Mouse (Mus musculus) kidney, adult 18-20 months (tissue): ENCODE data around the gene Gm20388.
"Not testable (repeated sequence)": the region's sequence is repeated elsewhere in the genome, so short reads cannot be mapped to it uniquely, and the experiment has no call there.

Experiments used
- DNase-seq: peaks from one replicate; pipeline ENCODE4 v3.0.0; 2021

The Gm20388 gene

DNA sequence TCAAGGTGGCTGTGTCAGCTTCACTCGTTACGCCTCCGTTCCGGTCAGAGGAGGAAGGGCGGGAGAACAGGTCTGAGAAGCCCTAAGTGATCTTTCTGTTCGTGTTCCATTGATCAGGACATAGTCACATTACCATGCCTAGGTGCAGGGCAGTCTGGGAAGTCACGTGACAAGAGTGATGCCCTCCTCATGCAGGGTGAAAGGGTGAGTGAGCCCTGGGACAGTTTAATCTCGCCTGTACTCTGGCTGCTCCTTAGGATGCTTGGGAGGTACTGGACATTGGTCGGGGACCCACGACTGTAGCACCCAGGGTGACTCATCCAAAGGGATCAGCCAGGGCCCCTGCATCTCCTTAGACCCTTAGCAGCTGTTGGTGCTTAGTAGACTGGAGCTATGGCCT, 3535.3 kb downstream of the Gm20388 start:
- peak; percentile 18 for DNase-seq

DNA sequence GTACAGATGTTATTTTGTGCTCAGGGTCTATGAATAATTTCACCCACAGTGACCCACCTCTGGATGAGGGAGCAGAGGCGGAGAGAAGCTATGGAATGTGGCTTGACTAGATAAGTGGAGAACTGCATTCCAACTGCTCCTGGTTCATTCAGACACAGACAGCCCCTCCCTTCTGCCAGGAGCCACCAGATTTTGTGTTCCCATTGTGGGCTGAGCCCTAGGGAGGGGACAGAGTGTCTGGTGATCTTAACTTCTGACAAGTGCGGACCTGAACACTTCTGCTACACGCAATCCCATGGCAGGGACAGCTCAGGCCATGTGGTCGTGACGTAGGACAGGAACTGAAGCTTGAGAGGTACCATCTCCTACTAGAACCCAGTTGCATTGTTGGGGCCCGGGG, 3536.2 kb downstream of the Gm20388 start:
- no peak for DNase-seq

DNA sequence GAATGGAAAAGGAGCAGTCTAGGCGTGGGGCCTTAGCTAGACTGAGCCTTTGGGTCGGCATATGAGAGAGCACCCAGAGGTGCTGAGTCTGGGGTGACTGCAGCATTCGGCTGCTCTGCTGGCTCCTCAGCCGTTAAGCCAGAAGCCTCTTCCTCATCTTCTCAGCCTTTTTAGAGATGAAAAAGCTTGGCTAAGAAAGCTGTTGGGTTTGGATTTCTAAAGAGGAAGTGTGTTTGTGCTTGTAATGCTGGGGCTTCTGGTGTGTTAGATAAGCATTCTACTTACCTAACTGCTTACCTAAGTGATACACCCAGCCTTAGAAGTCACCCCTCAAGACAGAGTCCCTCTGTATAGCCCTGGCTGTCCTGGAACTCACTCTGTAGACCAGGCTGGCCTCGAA, 3540.1 kb downstream of the Gm20388 start:
- DNase-seq: no peak

DNA sequence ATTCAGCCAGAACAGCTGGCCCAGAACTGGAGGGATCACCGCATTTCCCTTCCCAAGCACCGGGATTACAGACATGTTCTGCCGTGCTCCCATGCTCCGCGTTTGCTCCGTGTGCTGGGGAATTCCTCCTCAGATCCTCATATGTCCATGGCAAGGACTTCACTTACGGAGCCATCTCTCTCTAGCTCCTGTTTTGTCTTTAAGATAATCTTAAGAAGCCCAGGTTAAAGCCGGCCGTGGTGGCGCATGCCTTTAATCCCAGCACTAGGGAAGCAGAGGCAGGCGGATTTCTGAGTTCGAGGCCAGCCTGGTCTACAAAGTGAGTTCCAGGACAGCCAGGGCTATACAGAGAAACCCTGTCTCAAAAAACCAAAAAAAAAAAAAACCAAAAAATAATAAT, 3541.1 kb downstream of the Gm20388 start:
- DNase-seq: not testable (repeated sequence)

DNA sequence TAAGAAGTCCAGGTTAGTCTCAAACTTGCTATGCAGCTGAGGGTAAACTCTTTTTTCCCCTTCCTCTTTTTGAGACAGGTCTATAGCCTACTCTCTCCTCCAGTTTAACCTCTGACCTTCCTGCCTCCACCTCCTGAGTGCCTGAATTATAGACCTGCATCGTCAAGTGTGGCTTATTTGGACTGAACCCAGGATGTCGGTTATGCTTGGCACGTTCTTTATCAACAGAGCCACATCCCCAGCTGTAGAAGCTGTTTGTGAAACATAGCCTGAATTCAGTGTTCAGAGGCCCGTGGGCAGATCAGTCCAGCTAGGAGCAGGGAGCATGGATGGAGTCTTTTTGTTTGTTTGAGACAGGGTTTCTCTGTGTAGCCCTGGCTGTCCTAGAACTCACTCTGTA, 3541.5 kb downstream of the Gm20388 start:
- no peak for DNase-seq

DNA sequence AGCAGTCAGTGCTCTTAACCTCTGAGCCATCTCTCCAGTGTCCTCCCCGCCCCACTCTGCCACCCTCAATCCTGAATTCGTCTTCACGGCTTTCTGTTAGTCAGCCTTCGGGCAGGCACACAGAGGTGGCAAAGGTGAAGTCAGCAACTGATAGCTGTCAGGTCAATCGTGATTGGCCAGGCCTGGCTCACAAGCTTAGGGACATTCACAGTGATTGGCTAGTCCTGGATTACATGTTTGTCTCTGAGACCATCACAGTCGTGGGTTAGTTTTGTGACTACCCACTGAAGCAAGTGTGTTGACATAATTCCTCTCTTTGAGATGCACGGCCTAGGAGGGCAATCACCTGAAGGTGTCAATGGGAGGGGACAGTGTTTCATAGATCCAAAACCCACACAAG, 3542.7 kb downstream of the Gm20388 start:
- DNase-seq: no peak

DNA sequence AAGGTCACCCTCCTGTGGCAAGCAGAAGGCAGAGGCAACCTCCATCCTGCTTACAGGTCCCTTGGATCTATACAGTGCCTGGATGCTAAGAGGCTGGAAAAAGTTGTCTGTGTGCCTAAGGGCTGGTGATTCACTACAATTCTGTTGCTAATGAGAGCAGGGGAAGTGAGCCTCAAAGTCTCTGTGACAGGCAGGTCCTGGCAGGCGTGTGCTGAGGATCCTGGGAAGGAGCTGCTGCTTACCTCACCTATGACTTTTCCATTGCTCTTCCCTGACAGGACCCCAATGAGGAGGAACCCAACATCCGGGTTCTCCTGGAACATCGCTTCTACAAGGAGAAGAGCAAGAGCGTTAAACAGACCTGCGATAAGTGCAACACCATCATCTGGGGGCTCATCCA, 3543.3 kb downstream of the Gm20388 start:
- no peak for DNase-seq

DNA sequence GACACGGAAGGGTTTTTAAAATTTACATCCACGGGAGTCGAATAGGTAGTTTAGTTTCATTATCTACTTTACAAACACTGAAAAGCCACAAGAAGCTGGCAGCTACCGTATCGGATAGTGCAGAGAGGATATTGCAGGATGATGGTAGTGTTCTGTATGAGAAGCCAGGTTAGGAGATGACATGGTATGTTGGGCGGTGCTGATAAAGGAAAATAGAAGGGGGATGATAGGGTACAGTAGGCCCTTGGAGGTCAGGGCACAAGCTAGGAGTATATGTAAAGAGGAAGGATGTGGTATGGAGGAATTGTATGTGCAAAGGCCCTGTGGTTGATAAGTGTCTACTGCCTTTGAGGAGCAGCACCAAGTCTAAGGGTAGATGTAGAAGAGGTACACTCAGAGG, 3543.9 kb downstream of the Gm20388 start:
- DNase-seq: no peak

DNA sequence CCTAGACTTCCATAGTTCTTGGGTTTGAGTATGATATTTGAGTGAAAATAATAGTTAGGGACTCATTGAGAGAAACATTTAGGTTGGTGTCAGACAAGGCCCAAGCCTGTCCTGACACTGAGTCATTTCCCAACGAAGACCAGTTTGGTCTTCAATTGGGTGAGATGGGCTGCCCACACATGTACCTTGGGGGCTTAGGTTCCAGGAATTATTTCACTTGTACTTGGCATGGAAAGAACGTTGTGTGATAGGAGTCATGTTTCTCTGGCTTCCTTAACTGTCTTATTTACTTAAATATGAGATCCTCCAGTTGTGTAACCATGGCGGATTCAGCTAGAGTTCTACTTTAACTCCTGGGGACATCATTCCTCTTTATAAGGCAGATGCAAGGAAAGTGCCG, 3553.0 kb downstream of the Gm20388 start:
- no peak for DNase-seq

DNA sequence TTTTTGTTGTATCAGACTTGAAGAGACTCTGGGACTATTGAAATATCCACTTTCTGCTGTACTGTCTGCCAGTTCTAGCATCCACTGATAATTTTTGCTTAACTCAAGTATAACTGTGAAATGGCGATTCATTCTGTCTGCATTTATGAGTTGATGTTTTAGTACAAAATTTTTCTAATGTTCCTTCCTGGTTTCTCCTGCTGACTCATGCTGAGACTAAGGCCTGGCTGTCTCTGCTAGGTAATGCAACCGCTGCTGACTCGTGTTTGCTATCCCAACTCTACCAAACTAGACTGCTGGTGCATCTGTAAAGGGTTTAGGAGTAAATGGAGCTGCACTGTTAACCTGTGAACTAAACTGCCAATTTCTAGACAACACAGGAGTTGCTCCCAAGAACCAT, 3556.8 kb downstream of the Gm20388 start:
- no peak for DNase-seq

DNA sequence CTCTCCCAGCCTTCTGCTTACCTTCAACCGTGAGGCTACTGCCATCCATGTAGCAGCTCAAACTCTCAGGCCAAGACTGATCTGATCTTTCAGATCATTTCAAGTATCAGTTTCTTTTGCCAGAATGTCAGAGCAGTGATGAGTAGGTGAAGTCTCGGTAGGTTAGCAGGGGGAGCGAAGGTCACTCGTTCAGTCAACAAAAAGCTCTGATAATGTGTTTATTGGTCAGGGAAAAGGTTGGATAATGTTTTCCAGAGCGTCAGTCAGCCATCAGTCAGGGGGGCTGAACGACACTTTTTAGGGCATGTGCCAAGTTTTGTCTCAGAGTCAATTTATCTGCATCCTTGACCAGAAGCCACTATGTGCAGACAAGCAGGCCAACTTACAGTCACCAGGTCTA, 3562.3 kb downstream of the Gm20388 start:
- not testable (repeated sequence) for DNase-seq

DNA sequence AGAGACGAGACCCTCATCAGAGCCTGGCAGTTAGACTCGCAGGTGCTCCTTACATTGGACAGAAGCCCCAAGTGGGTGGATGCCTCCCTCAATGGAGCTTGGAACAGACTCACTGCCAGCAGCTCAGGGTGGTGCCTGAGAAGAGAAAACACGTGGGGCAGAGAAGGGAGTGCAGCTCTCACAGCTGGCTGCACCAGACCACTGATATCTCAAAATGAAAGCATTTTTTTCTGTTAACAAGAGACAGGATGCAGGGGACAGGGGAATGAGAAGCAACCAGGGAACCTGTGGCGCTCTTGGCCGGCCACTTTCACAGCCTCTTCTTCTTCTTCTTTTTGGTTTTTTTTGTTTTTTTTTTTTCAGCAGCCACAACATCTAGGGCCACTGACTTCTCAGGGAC, 3563.9 kb downstream of the Gm20388 start:
- not testable (repeated sequence) for DNase-seq

DNA sequence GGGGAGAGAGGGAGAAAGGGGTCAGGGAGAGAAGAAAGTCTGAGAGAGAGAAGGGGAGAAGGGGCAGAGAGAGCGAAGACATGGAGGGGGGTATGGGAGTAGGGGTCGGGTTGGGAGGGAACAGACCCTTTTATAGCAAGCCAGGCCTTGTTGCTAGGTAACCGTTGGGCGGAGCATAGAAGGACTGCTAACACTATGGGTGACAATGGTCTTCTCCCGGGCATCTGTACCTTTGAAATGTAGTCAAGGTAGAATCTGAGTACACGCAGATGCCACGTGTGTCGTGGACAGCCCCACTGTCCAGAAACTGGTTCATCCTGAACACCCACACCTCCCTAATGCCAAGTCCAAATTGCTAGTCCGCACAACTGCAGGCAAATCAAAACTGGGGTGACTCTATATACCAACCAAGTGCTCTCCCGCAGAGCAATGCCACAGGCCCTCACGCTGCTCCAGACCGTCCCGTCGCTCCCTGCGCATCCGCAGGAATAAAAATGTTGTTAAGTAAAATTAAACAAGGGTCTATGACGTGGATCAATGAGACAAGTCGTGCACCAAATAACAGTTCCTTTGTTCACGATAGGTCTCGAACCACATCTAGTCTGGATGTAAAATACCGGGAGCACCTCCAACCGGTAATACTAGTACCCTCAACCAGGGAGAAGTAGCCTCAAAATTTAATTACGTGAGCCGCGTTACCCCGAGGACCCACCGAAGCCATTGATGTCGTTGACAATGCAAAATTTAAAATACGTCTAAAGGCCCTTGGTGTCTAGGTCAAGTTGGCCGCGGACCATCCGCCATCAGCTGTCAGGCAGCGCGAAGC, 3566.5 kb downstream of the Gm20388 start:
- DNase-seq: no peak

DNA sequence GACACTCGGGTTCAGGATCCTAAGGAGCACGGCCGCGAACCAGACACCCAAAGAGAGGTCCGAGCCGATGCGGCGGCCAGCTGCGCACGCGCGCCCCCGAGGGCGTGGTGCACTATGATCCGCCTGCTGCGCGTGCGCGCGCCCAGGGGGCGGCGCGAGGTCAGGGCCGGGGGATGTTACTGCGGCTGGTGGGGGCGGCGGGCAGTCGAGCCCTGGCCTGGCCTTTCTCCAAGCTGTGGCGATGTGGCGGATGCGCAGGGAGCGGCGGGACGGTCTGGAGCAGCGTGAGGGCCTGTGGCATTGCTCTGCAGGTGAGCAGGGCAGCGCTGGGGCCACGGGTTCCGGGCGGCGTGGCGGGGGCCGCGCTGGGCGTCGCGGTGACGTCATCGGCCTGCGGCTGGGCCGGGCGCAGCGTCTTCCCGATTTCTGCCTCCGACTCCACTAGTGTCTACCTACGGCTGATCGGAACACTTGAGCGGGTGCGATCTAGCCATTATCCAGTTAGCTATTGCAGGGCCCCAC, 3567.2 kb downstream of the Gm20388 start, which contains the start of gene Afg3l1:
Gene Afg3l1, plus strand, starts transcription at position 167 of the 522 bp plus-strand sequence.
- peak; percentile 97 for DNase-seq

DNA sequence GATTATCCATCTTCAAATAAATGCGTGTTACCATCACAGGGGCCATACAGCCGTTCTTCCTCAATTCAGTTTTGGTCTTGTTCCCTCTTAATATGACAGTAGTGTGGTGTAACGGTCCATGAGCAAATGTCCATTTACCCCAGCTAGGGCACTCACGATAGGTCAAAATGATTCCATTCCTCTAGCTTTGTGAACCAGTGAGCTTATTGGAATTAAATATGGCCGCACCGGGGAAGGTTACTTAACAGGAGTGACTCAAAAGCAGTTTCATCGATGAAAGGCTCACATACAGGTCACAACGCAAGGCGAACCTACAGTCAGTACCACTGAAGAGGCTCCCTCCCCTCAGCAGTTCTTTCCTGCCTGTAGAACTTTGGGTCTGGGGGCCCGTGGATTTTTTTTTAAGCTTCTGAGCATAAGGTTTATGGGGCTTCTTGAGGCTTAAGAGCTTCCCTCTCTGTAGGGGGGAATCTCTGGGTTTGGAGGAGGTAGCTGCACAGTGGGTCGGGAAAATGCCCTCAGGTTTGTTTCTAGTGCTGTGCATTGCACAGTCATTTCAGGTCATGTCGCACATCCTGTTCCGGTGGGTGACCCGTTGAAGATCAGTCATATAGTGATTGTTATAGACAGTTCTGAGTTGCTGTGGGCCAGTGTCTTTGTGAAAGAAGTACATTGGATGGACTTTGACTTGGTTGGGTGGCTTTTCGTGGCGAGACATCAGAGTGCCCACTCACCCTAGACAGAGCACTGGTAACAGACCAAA, 3568.0 kb downstream of the Gm20388 start:
- DNase-seq: no peak

DNA sequence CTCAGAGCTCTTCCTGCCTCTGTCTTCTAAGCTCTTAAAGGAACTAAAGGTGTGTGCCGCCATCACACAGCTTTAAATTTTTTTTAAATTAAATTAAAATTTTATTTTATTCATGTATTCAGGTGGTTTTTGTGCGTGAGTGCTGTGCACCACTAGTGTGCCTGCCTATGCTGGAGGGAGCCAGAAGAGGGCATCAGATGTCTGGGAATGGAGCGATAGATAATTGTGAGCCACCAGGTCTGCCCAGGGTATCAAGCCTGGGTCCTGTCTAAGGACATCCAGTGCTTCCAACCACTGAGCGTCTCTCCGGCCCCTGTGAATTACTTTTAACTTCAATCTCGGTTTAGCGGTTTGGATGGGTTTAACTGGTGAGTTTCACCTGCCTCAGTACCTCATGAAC, 3572.0 kb downstream of the Gm20388 start:
- DNase-seq: no peak

DNA sequence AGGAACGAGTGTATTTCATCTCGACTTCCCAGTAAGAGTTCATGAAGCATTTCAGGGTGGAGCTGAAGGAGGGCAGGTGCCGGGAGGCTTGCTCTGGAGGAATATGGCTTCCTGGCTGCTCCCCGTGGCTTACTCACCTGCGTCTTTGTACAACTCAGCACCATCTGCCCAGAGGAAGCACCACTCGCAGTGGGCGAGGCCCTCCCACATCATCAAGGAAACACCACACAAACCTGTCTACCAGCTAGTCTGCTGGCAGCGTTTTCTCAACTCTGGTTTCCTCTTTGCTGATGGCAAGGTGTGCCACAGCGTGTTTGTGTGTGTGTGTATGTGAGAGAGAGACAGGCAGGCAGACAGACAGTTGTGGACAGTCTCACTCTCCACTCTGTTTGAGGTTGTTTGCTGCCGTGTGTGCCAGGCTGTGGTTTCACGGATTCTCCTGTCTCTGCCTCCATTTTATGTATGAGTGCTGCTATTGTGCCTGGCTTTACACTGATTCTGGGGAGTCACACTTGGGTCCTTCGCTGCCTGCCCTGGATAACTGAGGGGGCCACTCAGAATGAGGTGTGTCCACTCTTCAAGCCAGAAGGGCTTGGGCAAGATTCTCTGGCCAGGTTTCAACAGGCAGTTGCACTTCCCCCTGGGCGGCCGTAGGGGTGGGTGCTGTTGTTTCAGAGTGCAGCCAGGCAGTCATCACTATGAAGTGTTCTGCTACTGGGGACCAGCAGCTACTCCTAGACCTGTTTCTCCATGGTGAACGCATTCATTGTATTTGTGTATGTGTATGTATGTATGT, 3580.8 kb downstream of the Gm20388 start:
- DNase-seq: no peak

DNA sequence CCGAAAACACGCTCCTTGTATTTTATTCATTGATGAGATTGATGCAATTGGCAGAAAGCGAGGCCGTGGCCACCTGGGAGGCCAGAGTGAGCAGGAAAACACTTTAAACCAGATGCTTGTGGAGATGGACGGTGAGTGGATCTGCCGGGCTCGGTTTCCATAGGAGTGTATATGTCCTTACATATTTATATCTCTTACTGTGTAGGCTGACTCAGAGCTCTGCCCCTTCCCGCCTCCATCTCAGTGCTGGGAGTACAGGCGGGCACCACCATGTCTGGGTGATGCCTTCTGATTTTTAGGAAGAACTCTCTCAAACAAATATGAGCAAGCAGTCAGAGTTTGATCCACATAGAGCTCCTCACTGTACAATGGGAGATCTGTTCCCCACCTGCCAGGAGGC, 3582.3 kb downstream of the Gm20388 start:
- DNase-seq: no peak

DNA sequence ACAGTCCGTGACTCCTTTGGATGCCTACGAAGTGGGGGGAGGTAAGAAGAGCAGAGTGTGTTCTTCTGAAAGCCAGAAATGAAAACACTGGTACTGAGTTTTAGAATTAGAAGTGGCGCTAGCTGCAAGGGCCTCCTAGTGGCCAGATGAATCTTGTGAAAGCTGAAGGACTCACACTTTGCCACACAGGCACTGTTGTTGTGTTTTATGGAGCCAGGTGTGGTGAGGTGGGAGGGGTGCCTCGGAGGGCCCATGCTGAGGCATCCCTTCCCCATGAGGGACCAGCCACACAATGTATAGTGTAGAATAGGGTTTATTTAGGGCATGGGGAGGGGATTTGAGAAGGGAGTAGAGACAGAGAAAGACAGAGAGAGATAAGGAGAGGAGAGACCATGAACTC, 3587.1 kb downstream of the Gm20388 start:
- no peak for DNase-seq

DNA sequence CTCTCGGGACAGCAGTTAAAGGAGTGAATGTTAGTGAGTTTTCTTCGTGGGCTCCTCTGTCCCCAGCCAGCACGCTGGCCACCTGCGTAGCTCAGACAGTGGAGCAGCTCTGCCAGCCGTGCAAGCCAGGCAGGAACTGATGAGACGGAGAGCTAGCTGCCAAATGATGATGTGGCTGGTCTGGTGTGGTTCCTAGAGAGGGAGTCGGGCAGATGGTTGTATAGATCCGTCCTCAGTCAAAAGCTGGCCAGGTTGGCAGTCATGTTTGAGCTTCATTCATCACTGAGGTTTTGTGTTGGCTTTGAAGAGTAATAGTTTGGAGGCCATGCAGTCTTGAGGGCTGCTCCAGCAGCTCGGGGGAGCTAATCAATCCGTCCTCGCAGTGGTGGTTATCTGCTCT, 3588.3 kb downstream of the Gm20388 start:
- no peak for DNase-seq

DNA sequence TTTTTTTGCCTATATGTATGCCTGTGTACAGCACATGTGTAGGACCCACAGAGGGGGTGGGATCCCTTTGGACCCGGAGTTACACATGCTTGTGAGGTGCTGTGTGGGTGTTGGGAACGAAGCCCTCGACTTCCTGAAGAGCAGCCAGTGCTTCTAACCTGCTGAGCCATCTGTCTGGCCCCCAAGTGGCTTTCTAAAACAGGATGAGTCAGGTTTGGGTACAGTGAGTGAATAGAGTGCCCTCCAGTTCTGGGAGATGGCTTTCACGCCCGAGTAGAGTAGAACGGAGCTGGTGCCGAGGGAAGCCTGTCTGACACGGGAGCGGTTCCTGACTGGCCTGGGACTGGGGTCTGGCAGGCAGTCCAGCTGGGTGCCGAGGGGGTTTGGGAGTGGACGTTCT, 3588.9 kb downstream of the Gm20388 start:
- no peak for DNase-seq

DNA sequence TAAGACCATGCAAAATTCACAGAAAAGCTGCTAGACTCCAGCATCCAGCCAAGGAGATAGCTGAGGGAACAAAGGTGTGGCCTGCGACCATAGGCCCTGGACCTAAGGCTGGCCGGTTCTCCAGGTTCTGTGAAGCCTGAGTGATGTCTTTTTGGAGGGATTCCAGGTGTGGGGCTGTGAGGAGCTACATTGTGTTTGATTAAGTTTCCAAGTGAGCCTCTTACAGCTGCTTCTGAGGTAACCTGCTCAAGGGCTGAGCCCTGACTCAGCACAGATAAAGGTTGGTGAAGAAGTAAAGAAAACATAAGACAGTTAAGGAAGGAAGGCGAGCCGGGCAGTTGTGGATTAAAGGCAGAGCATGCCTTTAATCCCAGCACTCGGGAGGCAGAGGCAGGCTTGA, 3591.6 kb downstream of the Gm20388 start:
- DNase-seq: no peak

DNA sequence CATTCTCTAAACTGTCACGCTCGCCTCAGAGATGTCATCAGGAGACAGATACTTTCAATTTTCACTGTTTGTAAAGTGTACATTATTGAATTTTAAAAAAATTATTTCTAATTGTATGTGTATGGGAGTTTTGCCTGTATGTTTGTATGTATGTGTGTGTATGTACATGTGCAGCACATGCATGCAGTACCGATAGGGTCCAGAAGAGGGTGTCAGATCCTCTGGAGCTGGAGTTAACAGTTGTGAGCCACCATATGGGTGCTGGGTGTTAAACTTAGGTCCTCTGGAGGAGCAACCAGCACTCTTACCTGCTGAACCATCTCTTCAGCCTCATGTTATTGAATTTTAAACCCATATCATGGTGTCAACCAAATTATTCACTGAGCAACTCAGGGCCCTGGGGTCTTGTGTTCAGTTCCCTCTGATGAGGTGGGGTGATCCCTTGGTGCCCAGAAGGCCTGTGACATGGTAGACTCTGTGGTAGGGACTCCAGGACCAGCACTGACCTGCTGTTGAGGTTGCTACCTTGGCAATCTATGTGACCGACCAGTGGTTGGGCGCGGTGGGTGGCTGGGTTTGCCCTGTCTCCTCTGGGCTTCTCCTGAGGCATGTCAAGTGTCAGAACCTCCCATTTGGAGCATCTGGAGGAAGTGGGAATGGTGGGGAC, 3593.3 kb downstream of the Gm20388 start:
- DNase-seq: no peak
